Mouse (Mus musculus) cerebellum, adult 18-20 months (tissue): Measurements from ENCODE around the gene Lgals2.

Source experiments
- DNase-seq, 2 experiments: peaks; one replicate each; pipeline ENCODE4 v3.0.0; 2021

Gene Lgals2

DNA sequence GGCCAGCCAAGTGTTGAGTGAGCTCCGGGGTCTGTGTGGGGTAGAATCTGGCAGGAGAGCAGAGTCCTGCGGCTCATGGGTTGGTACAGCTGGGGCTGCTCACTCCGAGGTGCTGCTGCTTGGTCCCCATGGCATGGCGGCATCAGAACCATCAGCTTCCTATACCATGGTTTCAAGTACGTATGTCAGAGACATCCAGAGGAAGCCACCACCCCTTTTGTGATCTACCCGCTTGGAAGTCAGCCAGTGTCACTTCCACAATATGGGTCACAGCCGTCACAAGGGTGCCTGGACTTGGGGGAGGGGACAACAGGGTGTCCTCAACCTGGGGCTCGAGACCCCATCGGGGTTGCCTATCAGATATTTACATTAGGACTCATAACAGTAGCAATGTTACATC is 45.2 kb downstream of the Lgals2 start:
- DNase-seq: no peak

DNA sequence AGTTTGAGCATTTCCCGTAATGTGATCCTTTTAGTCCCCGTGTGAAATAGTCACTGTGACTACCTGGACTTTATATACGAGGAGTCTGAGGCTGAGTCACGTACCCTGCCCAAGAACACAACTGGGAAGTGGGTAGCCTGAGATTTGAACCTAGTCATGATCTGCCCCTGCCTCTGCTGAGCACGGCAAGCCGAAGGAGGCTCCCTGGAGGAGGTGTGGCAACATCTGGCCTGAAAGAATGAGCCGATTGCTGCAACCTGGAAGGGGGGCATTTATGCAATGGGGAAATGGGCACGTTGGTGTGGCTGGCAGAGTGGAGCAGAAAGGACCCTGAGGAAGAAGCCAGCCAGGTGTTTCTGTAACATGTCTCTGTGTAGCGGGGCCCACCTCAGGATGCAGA is 45.6 kb downstream of the Lgals2 start:
- no peak for DNase-seq

DNA sequence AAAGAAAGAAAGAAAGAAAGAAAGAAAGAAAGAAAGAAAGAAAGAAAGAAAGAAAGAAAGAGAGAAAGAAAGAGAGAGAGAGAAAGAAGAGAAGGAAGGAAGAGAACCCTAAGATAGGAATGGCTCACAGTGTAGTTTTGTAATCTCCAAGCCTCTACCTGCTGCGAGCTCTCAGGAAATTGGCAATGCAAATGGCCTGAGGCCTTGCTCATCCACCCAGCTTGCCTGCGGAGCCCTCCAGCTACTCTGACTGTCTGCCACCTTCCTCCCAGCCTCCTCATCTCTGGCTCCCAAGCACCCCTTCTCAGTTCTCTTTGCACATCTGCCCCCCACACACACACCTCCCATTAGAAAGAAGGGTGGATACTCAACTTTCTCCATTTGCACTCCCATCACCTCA is 46.3 kb downstream of the Lgals2 start:
- DNase-seq: no peak

DNA sequence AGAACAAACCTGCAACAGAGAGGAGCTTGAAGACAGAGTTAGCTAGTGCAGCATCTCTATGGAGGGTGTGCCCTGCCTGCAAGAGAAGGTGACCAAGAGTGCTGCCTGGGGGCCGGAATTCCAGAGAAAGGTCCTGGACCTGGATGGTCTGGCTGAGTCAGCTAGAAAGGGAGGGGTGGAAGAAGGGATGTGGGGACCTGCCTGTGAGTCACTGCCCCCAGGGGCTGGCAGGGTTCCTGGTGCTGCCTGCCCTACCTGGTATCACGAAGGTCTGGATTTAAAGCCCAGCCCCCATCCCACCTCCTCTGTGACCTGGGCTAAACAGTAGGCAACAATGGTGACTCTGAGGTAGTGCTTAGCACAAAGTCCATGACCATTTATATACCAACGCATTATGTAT is 48.2 kb downstream of the Lgals2 start:
- DNase-seq: peak in 1 of 2 experiments; percentile 16

DNA sequence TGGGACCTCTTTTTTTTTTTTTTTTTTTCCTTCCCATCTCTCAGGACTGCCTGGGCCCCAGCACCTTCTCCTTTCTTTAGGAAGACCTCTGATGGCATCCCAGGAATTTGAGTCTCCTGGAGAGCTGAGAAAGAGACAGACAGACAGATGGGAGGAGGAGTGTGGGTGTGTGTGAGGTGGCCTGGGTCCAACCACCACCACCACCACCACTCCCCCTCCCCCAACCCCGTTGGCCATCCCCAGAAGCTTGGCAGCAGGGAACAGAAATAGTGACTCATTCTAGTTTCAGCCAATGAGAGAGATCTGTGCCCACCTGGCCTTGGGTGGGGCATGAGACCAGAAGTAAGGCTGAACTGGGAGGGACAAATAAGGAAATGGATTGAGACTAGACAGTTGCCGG is 48.7 kb downstream of the Lgals2 start:
- no peak for DNase-seq

DNA sequence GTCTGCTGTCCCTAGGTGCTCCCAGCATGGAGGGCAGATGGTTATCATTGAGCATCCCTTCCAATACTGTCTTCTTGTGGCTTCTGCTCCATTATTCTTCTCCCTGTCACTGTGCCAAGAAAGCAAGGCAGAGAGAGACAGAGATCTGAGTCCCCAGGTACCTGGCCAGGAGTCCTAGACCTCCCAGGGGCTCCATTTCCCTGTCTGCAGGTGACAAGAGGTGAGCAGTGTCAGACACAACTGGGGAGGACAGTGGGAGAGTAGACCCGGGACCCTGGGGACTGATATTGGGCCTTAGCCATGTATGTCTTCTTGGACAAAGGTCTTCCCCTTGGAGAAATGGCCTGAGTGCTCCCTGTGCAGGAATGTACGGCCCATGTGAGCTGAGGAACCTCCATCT is 50.0 kb downstream of the Lgals2 start:
- no peak for DNase-seq

DNA sequence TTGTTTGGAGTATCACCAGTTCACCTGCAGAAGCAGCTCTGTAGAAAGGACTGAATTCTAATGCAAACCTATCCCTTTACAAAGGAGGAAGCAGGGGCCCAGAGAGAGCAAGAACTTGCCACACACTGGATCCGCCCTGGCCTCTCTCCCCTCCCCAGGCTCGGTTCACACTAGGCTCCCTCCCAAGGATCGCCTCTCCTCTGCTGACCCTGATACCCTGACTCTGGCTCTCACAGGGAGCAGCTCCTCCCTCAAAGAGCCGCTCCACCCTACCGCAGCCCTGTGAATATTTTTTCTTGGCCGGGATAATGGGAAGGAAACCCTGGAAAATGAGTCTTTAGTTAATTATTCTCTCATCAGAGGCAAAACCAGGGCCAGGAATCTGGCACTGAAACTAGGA is 51.0 kb downstream of the Lgals2 start:
- DNase-seq: no peak

DNA sequence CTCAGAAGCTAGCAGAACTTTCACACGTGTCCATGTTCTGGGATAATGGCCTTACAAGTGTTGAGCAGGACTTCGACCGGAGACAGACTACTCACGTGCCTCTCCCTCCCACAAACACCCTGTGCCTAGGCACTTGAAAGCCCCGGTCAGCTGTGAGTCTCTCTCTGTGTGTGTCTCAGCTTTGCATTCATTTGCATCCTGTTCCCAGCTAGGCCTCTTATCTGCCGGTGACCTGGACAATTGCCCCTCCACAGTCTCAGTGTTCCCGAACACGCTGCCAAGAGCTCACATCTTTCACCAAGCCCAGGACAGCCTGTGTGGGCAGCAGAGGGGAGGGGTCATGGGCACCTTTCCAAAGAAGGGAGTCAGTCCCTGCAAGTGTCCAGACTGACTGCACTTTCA is 51.8 kb downstream of the Lgals2 start:
- no peak for DNase-seq

DNA sequence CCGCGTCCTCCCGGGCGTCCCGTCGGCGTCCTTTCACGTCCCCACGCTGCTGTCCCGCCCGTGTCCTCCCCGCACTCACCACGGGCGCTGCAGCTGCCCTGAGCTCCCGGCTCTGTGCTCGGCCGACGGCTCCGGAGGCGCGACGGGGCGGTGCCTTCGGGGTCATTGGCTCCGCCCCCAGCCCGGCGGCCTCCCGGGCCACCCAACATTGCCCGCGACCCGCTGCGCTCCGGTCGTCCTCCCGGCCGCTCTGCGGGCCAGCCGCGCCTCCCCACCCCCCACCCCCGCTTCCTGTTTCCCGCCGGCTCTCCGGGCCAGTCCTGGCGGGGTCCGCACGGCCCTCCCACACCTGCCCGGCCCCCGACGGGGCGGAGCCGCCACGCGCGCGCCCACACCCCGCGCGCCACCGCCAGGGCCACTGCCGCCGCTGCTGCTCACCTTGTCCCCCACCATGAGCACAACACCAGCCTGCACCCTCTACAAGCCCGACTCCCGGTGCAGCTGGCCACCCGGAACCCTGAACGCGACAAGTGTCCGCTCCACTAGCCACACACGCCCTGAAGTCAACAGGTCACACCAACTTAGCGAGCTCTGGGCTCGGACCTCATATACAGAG is 52.4 kb downstream of the Lgals2 start, which contains the start of gene Card10:
Gene Card10, minus strand, starts transcription at position 267 of the 616 bp plus-strand sequence.
- no peak for DNase-seq

DNA sequence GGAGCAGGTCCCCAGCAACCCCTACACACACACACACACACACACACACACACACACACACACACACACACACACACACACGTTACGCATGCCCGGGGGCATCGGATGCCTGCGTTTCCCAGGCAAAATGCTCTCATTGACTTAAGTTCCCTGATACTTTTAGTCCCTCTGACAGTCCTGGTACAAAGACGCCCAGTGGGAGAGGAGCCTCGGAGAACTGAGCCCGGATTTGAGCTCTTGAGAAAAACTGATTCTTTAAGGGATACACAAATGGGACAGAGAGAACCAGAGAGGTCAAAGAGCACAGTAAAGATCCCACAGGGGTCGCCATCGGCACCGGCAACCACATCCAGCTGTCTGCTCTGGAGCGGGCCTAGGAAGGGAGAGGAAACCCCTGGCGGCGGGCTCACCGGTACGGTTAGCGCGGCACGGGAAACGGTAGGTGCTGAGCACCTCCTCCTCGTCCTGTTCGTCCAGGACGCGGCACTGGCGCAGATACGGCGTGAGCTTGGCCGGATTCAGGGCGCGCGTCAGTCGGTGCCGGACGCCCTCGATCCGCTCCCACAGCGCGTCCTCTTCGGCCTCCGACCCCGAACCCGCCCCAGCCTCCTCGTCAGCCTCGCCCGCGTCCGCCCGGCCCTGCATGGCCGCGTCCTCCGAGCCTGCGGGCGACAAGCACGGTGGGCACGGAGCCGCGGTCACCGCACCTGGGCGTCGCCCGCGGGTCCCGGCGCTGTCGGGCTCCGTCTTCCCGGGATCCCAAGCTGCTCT is 53.2 kb downstream of the Lgals2 start:
- no peak for DNase-seq

DNA sequence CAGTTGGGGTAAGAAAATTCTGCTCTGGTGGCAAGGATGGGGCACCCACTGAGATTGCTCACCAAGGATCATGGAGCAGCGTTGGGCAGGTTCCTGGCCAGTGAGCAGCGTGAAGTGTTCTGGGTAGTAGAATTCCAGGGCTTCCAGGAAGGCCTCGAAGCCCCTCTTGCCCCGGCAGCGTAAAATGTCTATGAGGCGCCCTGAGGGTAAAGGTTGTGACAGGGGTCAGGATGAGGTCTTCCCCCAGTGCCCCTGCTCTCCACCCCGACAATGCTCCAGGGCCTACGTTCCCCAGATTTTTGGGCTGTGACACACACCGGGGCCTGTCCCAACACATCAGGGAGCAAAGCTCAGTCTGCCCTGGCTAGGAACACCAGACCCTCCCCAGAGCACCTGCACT is 53.8 kb downstream of the Lgals2 start:
- no peak for DNase-seq
